Mouse (Mus musculus): ENCODE results near the gene Phlda3. TPM values are rescaled to one million over a fixed set of nuclear protein-coding genes. Genes with fewer than 3 reads are reported as not detected.

Gene Phlda3
- polyA plus RNA-seq, 1 experiment from 2014 or later = 85.6 TPM

- H3K27ac ChIP-seq (ENCODE audit: low read depth, low read length) = no peak overlapping the region
- no peak for ATAC-seq (ENCODE audit: low FRiP score, low TSS enrichment)
- no peak overlapping the region for H3K4me3 ChIP-seq (ENCODE audit: low read length)
- no peaks in the 10 kb centered on the region for H3K9me3 ChIP-seq (ENCODE audit: control insufficient read depth, low read length)
- H3K36me3 ChIP-seq (ENCODE audit: control insufficient read depth, insufficient read depth, low read length) = no peaks in the 10 kb centered on the region
- H3K4me2 ChIP-seq (replicated peaks; ENCODE audit: low read depth, low read length) = no peak overlapping the region
- no peaks in the 10 kb centered on the region; the same call in 1 of the 2 replicates for H3K4me1 ChIP-seq (ENCODE audit: control insufficient read depth, insufficient read depth, low read length)
- 68% methylated on average over 3 of the region's 3 CpGs for WGBS
- no peak overlapping the region for H3K9ac ChIP-seq (ENCODE audit: low read depth, low read length)
- H3K27me3 ChIP-seq (ENCODE audit: control insufficient read depth, insufficient read depth, low read length) = no peaks in the 10 kb centered on the region; the same call in 1 of the 2 replicates
Measured at GRCm38 (mm10) chr1:135812205-135812604, 46.3 kb downstream of the Phlda3 start.

- ATAC-seq (ENCODE audit: low FRiP score, low TSS enrichment) = no peak
- H3K4me3 ChIP-seq (ENCODE audit: low read length) = no peak overlapping the region
- peaks cover 2% of the 10 kb centered on the region; the same call in 1 of the 2 replicates for H3K27me3 ChIP-seq (ENCODE audit: control insufficient read depth, insufficient read depth, low read length)
- peaks cover under 1% of the 10 kb centered on the region for H3K4me1 ChIP-seq (ENCODE audit: control insufficient read depth, insufficient read depth, low read length)
- 56% methylated on average over 2 of the region's 2 CpGs for WGBS
- no peak overlapping the region for H3K4me2 ChIP-seq (replicated peaks; ENCODE audit: low read depth, low read length)
- H3K9me3 ChIP-seq (ENCODE audit: control insufficient read depth, low read length) = no peaks in the 10 kb centered on the region
- H3K36me3 ChIP-seq (ENCODE audit: control insufficient read depth, insufficient read depth, low read length) = no peaks in the 10 kb centered on the region
- H3K9ac ChIP-seq (ENCODE audit: low read depth, low read length) = no peak overlapping the region
- no peak overlapping the region for H3K27ac ChIP-seq (ENCODE audit: low read depth, low read length)
Measured at GRCm38 (mm10) chr1:135812618-135813017, 46.7 kb downstream of the Phlda3 start.

- ATAC-seq (ENCODE audit: low FRiP score, low TSS enrichment) = no peak
- H3K27ac ChIP-seq (ENCODE audit: low read depth, low read length) = no peak overlapping the region
Measured at GRCm38 (mm10) chr1:135813071-135813470, 47.2 kb downstream of the Phlda3 start.

GRCm38 (mm10) chr1:135813687-135814395 lies 47.9 kb downstream of the Phlda3 start:
- Histone ChIP-seq H3K27me3 (ENCODE audit: control insufficient read depth, insufficient read depth, low read length) (peaks cover 12% of the 10 kb centered on the region), H3K9ac (ENCODE audit: low read depth, low read length) (no peak overlapping the region), H3K4me2 (replicated peaks; ENCODE audit: low read depth, low read length) (no peak overlapping the region), H3K36me3 (ENCODE audit: control insufficient read depth, insufficient read depth, low read length) (no peaks in the 10 kb centered on the region), H3K9me3 (ENCODE audit: control insufficient read depth, low read length) (no peaks in the 10 kb centered on the region), H3K4me3 (ENCODE audit: low read length) (no peak overlapping the region), H3K4me1 (ENCODE audit: control insufficient read depth, insufficient read depth, low read length) (peaks cover 4% of the 10 kb centered on the region), H3K27ac (ENCODE audit: low read depth, low read length) (no peak overlapping the region)
- 74% methylated on average over 5 of the region's 5 CpGs for WGBS
- ATAC-seq (ENCODE audit: low FRiP score, low TSS enrichment) = no peak

More at GRCm38 (mm10) chr1:135813071-135813470, 47.2 kb downstream of the Phlda3 start:
- H3K4me2 ChIP-seq (replicated peaks; ENCODE audit: low read depth, low read length) = no peak overlapping the region
- no peak overlapping the region for H3K4me3 ChIP-seq (ENCODE audit: low read length)
- no peak overlapping the region for H3K9ac ChIP-seq (ENCODE audit: low read depth, low read length)
- peaks cover 4% of the 10 kb centered on the region for H3K4me1 ChIP-seq (ENCODE audit: control insufficient read depth, insufficient read depth, low read length)
- peaks cover 6% of the 10 kb centered on the region; the same call in 1 of the 2 replicates for H3K27me3 ChIP-seq (ENCODE audit: control insufficient read depth, insufficient read depth, low read length)
- WGBS = 60% methylated on average over 4 of the region's 4 CpGs
- H3K36me3 ChIP-seq (ENCODE audit: control insufficient read depth, insufficient read depth, low read length) = no peaks in the 10 kb centered on the region
- no peaks in the 10 kb centered on the region for H3K9me3 ChIP-seq (ENCODE audit: control insufficient read depth, low read length)

- Histone ChIP-seq H3K27ac (ENCODE audit: low read depth, low read length) (no peak overlapping the region), H3K4me2 (replicated peaks; ENCODE audit: low read depth, low read length) (no peak overlapping the region), H3K9me3 (ENCODE audit: control insufficient read depth, low read length) (no peaks in the 10 kb centered on the region), H3K4me1 (ENCODE audit: control insufficient read depth, insufficient read depth, low read length) (peaks cover 4% of the 10 kb centered on the region), H3K27me3 (ENCODE audit: control insufficient read depth, insufficient read depth, low read length) (peaks cover 16% of the 10 kb centered on the region), H3K36me3 (ENCODE audit: control insufficient read depth, insufficient read depth, low read length) (no peaks in the 10 kb centered on the region), H3K4me3 (ENCODE audit: low read length) (no peak overlapping the region), H3K9ac (ENCODE audit: low read depth, low read length) (no peak overlapping the region)
- 90% methylated on average over 5 of the region's 5 CpGs for whole genome bisulfite sequencing
- ATAC-seq (ENCODE audit: low FRiP score, low TSS enrichment) = no peak
Measured at GRCm38 (mm10) chr1:135814531-135814930, 48.6 kb downstream of the Phlda3 start.

- H3K9me3 ChIP-seq (ENCODE audit: control insufficient read depth, low read length) = no peaks in the 10 kb centered on the region
- ATAC-seq (ENCODE audit: low FRiP score, low TSS enrichment) = no peak
- peak overlapping the region; percentile 92; the same call in 1 of the 2 replicates for H3K4me2 ChIP-seq (replicated peaks; ENCODE audit: low read depth, low read length)
- peaks cover 7% of the 10 kb centered on the region for H3K4me1 ChIP-seq (ENCODE audit: control insufficient read depth, insufficient read depth, low read length)
- no peak overlapping the region for H3K27ac ChIP-seq (ENCODE audit: low read depth, low read length)
- H3K36me3 ChIP-seq (ENCODE audit: control insufficient read depth, insufficient read depth, low read length) = no peaks in the 10 kb centered on the region
- H3K27me3 ChIP-seq (ENCODE audit: control insufficient read depth, insufficient read depth, low read length) = peaks cover 20% of the 10 kb centered on the region
- H3K4me3 ChIP-seq (ENCODE audit: low read length) = no peak overlapping the region
- 52% methylated on average over 4 of the region's 4 CpGs for WGBS
- H3K9ac ChIP-seq (ENCODE audit: low read depth, low read length) = no peak overlapping the region
Measured at GRCm38 (mm10) chr1:135817595-135817994, 51.7 kb downstream of the Phlda3 start.

GRCm38 (mm10) chr1:135818481-135819086 lies 52.7 kb downstream of the Phlda3 start, which contains the start of gene Lad1:
Lad1 (plus strand) TSS chr1:135818598.
- no peaks in the 10 kb centered on the region for H3K36me3 ChIP-seq (ENCODE audit: control insufficient read depth, insufficient read depth, low read length)
- WGBS = under 1% methylated on average over 62 of the region's 63 CpGs
- H3K4me3 ChIP-seq (ENCODE audit: low read length) = peak within 1 kb of the TSS; percentile 48
- peaks cover 20% of the 10 kb centered on the region for H3K27me3 ChIP-seq (ENCODE audit: control insufficient read depth, insufficient read depth, low read length)
- ATAC-seq (ENCODE audit: low FRiP score, low TSS enrichment) = peak; percentile 63
- peaks cover 7% of the 10 kb centered on the region; the same call in 1 of the 2 replicates for H3K4me1 ChIP-seq (ENCODE audit: control insufficient read depth, insufficient read depth, low read length)
- no peak within 1 kb of the TSS for H3K27ac ChIP-seq (ENCODE audit: low read depth, low read length)
- H3K9ac ChIP-seq (ENCODE audit: low read depth, low read length) = peak within 1 kb of the TSS; percentile 72
- H3K9me3 ChIP-seq (ENCODE audit: control insufficient read depth, low read length) = no peaks in the 10 kb centered on the region
- peak within 1 kb of the TSS; percentile 92 for H3K4me2 ChIP-seq (replicated peaks; ENCODE audit: low read depth, low read length)
